Mouse (Mus musculus): Measurements from ENCODE around the gene Wscd2.
A peak's percentile ranks its signal among the peaks of the same experiment; 100 is the strongest.

Gene Wscd2

DNA sequence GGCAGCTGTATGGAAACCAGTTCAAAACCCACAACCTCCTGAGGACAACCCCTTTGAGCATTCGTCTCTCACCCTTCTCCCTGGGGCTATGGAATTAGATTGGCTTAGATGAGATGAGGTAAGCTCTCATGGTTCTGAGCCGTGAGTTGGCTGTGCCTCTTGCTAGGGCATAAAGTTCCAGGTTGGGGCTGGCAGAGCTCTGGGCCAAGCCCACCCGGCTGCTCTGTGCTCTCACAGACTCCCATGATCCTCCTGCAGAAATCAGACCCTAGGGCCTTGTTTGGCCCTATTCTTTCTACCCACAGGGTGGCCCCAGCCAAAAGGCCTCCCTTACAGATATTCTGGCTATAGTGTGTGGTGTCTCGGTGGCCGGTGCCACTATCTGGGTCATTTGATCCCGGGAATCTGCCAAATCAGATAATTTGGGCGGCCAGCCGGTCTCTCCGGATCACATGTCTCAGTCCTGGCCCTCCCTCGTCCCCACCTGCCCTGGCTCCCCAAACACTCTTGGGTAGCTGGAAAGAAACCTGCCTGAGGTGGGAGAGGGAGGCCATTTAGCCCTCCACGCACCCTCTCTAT is 4.5 kb upstream of the Wscd2 start:
- DNase-seq (ENCODE audit: low spot score in 2 of 2), result no peak

DNA sequence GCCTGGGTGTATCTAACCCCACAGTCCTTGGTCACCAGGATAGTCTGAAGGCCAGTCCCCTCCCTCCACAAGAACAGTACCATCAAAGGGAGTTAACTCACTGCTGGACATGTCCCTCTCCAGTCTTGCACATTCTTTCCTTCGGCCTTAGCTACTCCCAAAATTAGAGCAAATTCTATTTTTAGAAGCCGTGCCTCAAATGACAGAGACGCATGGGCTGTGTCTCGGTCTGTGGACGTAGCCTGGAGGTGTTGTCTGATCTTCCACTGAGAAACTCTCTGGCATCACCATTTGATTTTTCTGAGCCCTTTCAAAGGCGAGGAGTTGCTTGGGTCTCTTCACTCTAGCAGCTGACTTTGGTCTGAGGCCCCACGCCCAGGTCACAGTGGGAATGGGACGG is 2.3 kb upstream of the Wscd2 start:
- DNase-seq (ENCODE audit: low spot score in 2 of 2), result no peak

DNA sequence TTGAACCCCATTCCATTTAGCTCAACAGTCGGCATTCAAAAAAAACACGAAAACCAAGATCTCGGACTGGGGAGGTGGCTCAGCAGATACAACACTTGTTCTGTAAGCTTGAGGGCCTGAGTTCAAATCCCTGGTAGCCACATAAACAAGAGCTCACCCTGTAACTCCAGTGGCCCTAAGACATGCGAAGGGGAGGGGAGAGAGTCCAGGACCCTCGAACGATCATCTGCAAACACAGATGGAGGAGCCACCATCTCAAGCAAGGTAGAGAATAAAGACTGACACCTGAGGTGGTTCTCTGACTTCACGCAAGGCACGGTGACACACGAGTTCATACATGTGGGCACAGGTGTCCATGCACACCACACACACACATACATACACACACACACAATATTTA is 516 bp upstream of the Wscd2 start:
- DNase-seq (ENCODE audit: low spot score in 2 of 2), result no peak

DNA sequence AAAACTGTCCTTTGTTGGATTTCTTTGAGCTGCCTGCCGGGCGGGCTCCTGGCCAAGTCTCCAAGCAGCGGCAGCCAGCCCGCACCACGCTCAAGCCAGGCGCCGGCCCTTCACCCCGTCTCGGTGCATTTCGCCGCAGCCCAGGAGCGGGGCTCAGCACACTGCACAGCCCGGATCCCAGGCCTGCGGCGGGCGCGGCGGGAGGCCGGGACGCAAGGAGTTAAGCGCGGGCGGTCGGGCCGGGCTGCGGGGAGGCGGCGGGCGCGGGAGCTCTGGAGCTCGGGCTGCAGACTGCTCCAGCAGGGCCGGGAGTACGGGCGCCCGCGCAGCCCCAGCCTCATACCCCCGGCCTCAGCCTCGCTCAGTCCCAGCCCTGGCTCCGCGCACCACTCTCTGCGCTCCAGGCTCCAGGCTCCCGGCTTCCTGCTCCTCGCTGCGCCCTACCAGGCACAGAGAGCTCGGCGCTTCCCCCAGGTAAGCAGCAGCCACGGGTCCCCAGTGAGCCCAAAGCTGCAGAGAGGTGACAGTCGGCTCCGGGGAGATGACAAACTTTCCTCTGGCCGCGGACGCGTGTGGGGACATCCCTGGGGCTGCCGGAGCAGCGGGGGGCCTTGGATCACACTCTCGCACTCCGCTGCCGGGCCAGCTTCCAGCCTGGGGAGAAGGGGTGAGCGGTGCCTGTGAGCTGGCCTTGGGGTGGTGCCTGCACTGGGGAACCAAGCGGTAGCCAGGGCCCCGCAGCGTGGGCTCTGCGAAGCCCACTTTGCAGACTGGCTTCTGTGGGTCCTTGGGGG is 531 bp downstream of the Wscd2 start:
- peak; percentile 35 to 40 for DNase-seq (ENCODE audit: low spot score in 2 of 2)

DNA sequence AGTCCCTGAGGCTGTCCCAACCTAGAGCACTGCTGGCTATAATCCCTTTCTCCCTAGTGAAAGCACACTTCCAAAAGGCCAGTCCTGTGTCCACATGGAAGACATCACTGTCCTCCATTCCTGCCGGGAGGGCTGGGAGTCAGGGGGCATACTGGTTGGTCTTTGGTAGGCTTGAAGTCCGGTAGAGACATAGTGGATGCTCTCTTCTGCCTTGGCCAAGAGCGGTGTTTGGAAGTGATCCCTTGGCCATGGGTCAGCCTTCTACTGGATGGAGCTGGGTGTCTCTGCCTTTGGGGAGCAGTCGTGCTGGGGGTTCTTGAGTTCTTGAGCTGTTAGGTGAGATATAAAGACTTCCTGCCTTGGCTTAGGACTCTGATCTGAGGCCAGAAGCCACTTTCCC is 1.4 kb downstream of the Wscd2 start:
- no peak for DNase-seq (ENCODE audit: low spot score in 2 of 2)

DNA sequence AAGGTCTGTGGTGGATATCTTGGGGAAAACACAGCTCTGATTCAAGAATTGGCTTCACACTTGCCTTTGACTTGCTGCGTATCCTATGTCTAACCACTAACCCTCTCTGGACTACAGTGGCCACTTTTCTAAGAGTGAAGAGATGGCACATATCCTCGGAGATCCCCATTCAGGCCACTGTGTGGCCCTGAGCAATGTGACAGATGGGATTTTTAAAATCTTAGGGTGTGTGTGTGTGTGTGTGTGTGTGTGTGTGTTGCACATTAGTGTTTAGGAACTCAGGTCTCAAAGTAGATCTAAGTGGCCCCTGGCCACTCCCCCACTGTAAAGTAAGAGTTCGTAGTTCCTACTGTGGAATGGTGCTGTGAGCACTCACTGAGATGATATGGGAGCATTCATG is 1.9 kb downstream of the Wscd2 start:
- DNase-seq (ENCODE audit: low spot score in 2 of 2), result no peak

DNA sequence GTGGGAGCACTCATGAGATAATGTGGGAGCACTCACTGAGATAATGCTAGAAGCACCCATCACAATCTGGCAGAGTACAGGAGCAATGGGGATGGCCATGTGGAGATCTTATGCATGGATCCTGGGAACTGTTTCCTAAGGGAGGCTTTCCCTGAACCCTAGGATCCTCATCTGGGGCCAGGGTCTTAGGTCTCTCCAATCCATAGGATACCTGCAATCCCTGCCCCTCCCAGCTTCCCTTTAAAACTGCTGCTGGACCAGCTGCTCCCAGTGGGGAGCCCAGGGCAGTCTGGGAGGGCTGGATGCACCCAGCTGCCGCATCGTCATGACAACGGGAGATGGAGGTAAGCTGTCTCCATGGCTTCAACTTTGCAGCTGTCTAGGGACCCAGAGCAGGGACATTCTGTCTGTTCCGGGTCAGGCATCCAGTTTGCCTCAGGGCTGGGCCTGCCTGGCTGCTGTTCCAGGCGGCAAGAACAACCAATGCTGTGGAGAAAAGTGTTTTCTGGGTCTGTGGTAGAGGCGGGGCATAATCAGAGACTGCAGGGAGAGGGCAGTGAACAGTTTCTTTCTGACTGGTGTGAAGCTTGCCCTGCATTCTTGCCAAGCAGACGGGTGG is 2.4 kb downstream of the Wscd2 start:
- peak in 1 of 2 experiments; percentile 51 for DNase-seq (ENCODE audit: low spot score in 2 of 2)

DNA sequence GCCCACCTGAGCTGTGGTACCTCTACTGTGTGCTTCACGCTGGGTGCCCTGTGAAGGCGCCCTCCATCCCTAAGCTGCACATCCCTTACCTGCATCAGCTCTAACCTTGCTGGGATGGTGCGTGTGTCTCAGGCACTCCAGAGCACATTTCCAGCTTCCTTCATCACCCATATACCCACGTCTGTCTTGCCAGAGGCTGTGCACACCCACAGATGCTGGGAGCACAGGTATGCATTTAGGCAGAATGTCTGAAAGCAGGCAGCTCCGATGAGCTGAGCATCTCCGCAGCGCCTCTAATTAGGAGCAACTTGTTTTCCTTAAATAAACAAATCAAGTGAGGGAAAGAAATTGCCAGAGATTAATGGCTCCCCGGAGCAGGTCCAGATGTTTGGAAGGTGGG is 3.9 kb downstream of the Wscd2 start:
- no peak for DNase-seq (ENCODE audit: low spot score in 2 of 2)

DNA sequence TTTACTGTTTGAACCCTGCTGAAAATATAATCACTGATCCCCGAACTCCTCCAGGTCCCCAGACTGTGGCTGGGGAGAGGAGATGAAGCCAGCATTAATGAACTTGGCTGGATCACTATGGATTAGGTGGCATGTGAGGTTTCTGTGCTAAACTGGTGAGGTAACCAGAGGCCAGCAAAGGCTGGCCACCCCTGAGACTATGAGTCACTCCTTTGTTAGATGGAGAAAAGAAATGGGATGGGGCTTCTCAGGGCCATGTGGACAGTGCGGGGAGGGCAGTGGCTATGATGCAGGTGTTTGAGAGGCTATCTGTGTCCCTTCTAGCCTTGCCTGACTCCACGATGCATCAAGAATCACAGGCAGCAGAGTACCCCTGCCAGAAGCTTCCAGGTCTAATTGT is 6.8 kb downstream of the Wscd2 start:
- no peak for DNase-seq (ENCODE audit: low spot score in 2 of 2)

DNA sequence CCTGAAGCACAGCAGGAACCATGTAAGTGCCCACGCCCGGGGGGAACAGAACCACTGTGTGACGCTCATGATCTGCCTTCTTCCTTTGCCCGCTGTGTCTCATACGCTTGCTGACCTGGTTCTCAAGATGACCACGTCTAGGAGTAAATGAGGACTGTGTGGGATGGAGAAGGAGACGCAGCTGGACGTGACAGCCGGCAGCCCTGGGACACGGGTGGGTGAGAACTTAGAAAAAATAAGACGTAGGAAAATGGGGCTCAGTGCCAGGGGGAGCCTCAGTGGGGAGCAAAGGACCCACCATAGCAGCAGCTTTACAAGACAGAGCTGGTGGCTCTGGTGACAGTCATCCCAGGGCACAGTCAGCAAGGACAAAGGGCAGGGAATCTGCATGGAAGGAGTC is 9.3 kb downstream of the Wscd2 start:
- no peak for DNase-seq (ENCODE audit: low spot score in 2 of 2)

DNA sequence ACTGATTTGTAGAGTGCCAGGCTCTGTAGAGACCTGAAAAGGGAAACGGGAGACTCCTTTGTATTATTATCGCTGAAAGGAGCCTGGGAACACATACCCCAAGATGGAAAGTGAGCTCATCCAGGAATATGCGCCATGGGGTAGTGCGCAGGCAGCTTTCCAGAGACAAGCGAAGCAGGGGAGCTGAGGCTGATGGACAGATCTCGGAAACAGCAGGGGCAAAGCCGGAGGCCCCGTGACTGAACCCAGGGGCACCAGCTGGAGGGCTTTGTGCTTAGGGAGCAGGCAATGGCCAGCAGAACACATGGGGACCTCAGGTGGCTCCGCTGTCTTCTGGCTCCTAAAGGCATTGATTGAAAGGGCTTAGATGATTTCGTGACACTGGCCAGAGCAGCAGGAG is 13.1 kb downstream of the Wscd2 start:
- no peak for DNase-seq (ENCODE audit: low spot score in 2 of 2)

DNA sequence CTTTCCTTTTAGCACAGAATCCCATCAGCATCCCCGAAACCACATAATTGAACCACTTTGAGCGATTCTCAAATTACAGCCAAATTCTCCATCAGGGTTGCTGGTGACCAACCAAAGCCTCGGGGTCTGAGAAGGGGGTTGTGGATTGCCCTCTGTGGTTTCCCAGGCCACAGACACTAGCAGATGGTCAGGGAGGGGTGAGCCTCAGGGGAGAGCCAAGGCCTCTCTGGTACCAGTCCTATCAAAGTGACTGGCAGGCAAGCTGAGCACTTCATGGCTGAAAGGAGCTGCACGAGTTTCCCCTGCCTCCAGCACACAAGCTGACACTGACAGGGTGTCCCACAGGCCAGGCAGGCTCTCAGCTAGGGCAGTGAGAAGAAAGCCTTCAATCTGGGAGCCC is 14.5 kb downstream of the Wscd2 start:
- no peak for DNase-seq (ENCODE audit: low spot score in 2 of 2)

DNA sequence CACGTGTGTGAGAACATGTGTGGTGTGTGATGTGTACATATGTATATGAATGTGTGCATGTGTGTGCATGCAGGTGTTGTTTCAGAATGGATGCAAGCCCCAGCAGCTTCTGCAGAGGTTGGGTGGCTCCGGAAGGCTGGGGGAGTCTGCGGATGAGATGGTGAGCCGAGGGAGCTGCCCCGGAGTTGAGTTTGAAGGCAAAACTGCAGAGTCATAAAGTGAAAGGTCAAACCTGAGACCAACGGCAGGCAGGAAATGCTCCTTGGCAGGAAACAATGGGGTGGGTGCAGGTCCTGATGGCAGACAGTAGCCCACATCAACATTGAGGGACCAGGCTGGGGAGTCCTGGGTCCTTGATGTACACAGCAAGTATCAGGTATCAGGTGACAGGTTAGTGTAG is 15.9 kb downstream of the Wscd2 start:
- DNase-seq (ENCODE audit: low spot score in 2 of 2), result no peak

DNA sequence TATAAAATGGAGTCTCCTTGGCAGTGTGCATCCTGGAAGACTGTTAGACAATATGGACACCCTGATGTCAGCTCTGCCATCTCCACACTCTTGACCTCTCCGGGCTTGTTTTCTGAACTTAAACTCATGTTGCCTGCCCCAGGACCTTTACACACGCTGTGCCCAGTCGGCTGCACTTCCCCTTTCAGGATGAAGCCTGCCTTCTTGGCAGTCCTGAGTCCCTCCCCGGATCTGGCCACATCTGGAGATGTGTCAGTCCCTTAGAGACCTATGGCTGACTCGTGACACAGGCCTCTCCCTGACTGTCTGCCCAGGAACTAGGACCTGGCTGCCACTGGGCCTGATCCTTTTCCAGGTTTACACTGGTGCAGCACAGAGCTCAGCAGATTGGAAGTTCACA is 16.6 kb downstream of the Wscd2 start:
- DNase-seq (ENCODE audit: low spot score in 2 of 2), result no peak

DNA sequence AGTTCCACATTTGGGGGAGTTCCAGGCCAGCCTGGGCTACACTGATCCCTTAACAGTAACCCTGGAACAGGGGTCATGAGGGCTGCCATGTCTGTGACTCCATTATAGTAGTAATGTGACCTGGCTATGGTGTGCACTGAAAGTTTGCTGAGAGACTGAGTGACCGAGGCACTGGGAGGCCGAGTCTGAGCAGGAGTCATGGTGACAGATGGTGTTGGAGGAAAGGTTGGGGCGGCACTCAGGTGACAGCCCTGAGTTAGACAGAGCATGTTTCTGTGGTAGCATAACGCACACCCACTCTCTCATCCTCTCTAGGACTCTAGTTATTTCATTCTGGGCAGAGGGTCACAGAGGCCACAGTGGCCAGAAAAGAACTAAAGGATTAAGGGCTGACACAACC is 19.0 kb downstream of the Wscd2 start:
- no peak for DNase-seq (ENCODE audit: low spot score in 2 of 2)

DNA sequence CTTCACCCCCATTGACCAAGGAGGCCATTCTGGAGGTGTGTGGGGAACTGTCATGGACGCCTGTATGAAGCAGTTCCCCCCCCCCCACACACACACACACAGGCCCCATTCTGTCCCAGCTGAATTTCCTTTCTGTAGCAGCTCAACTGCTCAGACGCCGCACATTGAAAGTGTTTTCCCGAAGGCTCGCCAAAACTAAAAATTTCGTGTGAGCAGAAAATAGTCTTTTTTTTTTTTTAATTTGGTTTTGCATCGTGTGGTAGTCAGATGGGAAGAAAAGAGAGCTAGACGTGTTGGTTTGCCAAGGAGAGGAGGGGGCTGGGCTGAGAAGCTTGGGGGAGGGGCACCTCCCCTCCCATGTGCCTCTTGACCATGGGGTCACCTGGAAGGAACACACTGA is 23.5 kb downstream of the Wscd2 start:
- DNase-seq (ENCODE audit: low spot score in 2 of 2), result no peak

DNA sequence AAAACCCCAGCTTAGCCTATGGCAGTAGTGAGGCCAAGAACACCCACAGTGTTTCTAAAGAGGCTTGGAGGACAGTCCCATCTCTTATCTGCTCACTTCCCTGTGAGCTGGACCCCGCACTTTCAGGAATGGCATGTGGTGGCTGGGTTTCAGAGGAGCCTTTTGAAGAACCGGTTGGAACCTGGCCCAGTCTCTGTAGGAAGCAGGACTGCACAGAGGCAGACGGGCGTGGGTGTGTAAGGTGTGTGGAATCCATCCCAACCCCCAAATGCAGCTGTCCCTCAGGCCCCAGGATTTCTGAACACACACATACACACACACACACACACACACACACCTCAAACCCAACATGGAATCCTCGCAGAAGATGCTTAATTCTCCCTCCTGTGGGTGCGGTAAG is 23.9 kb downstream of the Wscd2 start:
- peak; percentile 89 to 93 for DNase-seq (ENCODE audit: low spot score in 2 of 2)

DNA sequence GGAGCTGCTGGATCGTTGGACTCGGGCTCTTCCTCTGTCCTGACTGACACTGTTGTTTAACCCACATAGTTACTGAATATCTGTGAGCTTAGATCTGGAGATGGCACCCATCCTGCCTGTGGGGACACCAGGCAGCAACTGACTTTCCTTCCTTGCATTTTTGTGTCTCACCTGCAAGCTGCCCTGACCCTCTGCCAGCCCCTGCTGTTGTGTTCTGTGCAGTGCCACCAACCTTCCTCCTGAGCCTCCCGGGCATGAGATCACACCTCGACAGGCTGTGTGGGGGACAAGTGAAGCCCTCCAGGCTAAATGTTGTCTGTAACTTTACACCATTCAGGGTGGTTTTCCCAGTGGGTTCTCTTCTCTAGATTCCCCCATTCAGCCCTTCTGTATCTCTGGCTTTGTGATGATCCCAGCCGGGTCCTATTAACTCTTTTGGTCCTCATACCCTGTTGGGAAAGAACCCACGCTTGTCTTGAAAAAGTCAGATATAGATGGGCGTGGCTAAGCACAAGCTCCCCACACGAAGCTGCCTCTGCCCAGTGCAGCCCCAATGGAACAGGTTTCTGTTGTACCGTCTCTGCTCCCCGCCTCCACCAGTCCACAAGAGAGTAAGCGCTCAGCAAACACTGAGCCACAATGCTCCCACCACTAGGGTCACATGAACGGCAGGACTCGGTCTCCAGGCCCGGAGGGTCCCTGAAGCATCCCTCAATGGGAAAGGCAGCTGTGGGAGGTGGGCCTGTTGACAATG is 26.2 kb downstream of the Wscd2 start:
- DNase-seq (ENCODE audit: low spot score in 2 of 2), result no peak

DNA sequence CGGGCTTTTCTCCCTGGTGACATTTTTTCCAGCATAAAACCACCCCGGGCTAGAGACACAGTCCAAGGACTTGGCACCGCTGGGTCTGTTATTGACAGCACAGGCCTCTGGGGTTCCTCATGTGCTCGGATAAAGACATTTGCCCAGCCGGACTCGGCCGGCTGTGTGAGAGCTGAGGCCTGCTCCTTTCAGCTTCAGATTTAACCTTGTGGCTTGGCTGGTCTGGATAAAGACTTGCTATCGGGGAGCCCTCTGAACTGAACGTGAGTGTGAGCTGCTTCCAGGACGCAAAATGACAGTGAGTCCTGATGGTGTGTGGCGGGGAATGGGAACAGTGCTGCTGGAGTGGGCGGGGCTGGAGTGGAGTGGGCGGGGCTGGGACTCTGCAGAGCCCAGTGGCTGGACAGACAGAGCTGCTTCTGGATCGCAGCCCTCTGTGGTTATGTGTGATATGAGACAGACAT is 26.8 kb downstream of the Wscd2 start:
- no peak for DNase-seq (ENCODE audit: low spot score in 2 of 2)

DNA sequence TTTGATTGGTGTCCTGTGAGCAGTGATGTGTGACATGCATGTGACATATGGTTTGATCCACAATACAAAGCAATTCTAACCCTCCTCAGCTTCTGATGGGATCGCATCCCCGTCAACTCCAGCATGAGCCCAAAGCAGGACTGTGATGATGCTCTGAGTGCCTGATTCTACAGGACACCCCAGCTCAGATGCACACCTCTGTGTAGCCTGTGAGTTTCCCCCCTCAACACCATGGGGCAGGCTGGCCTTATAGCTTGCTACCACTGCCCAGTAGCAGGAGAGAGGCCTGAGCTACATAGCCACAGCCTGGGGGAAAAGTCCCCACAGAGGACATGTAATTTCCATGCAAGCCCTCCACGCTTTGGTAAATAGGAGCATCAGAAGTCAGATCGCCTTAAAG is 27.3 kb downstream of the Wscd2 start:
- no peak for DNase-seq (ENCODE audit: low spot score in 2 of 2)

DNA sequence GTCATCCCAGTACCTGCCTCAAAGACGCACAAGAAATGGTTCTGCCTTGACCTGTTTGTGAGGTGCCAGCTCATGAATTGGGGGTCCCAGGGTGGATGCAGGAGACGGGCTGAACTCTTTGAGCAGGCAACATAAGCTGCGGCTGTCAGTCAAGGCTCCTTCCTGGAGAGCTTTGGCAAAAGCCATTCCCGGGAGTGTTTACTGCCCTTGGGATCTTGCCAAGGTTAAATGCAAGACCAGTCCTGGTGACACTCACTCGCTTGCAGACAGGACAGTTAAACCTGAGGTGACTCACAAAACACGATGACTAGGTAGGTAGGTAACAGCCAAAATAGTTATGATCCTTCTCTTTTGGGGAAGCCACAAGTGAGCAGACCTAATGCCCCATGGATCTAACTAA is 30.9 kb downstream of the Wscd2 start:
- DNase-seq (ENCODE audit: low spot score in 2 of 2), result no peak

DNA sequence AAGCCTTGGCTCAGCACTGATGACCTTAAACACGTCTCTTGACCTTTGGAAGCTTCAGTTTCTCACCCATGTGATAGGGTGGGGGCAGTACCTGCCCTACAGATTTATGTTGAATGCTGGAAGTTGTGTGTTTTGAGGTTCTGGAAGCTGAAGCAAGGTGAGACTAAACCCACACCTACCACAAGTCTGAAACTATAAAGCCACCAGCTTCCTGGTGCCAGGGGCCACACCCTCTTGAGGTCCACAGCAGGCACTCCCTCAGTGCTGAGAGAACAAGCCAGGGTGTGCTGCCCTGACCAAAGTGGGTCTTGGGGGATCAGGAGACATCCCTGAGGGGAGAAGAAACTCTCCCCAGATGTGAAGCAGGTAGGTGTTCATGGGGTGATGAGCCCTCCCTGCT is 48.7 kb downstream of the Wscd2 start:
- no peak for DNase-seq (ENCODE audit: low spot score in 2 of 2)

DNA sequence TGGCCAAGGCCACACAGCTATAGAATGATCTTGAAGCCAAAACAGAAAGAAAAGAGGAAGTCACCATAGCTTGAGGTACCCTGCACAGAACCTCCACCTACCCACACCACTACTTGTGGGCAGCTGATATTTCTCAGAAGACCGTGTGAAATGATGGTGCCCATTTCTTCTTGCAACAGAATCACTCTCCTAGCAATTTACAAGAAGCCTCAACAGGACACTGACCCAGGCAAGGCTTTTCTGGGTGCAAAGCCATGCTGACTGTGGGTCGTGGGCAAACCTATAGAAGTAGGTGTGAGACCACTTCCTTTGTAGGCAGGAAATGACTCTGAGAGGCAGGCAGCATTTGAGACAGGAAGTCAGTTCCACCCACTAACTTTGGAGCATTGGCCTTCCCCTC is 49.3 kb downstream of the Wscd2 start:
- DNase-seq (ENCODE audit: low spot score in 2 of 2), result no peak
